Mouse (Mus musculus) neural tube, postnatal 0 days (tissue): ENCODE measurements around the gene Ogfrl1. TPM values are rescaled to one million over a fixed set of nuclear protein-coding genes. Genes with fewer than 3 reads are reported as not detected.

ENCODE experiments used
- polyA plus RNA-seq: library from polyadenylated mRNA; unstranded; fragments of >200 nt; fragmentation: Nextera tagmentation; extraction: Ambion mirVana; gene quantifications from 2 replicates; pipeline ENCODE4 v1.2.1, GENCODE M21; 2015

Ogfrl1 gene
- polyA plus RNA-seq: 20.9 and 23.4 TPM in 2 replicates

DNA sequence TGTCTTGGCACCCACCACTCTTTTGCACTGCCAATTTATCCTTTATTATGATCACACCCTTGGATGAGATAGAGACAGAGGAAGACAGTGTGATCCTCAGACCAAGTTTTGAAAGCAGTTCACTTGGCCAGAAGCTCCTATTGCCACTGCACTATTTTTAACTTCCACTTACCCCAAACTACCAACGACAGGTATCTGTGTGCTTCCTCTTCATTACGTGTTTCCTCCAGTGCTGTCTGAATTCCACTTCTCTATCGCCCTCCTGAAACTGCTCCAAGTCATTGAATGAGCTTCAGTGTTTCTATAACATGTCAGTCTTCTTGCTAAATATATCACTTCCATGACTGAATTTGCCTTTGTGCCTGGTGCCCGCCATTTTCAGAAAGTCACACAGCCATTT, at the start of gene Ogfrl1:
Gene Ogfrl1 (minus strand): TSS at position 150 of the 400 bp plus-strand sequence.

